11 mouse cellular contexts compared by ENCODE assay signal in the genomic region with DNA sequence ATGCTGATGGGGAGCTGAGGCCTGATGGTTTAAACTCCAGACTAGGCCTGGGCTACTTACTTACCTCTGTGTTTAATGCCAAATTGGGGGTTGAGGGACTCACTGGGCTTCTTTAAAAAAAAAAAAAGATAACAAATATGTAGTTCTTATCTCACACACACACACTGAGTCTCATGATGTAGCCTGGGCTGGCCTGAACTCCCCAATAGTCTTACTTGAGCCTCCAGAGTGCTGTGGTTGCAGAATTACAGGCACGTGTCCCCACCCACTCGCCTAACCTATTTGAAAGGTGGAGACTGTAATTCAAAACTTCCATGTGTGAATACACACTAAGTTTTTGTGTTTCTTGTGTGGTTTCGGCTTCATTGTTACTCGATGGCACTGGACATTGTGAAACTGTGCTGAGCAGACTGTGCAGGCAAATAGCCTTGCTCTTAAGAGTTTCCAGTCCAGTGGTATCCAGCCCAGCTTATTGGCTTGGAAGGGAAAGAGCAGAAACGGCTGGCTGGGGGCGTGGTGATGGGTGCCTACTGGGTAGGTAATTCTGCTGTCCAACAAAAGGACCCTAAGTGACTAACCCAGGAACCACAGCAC. TPM values are rescaled to one million over a fixed set of nuclear protein-coding genes. Genes with fewer than 3 reads are reported as not detected.
DNase-seq lines count a peak whose midpoint lies in the region; ATAC-seq and TF ChIP-seq lines count a peak whose summit lies in the region.
"Had no signal": no experiment of that assay in that cellular context is flagged by ENCODE, and none has a peak within 500 bp of the region (broad histone marks: within the 10 kb centered on the region; RNA-seq: fewer than 3 reads in every experiment).

No protein-coding gene starts in this region.

- H3K27me3 ChIP-seq in forebrain, embryonic 10.5 days (ENCODE audit: poor library complexity, severe bottlenecking) = no peaks in the 10 kb centered on the region
- no peaks in the 10 kb centered on the region for H3K27me3 ChIP-seq in forebrain, postnatal 0 days (ENCODE audit: insufficient read depth, low read length)
- H3K27me3 ChIP-seq in midbrain, embryonic 12.5 days = no peaks in the 10 kb centered on the region
- H3K27me3 ChIP-seq in midbrain, postnatal 0 days (ENCODE audit: insufficient read depth, low read length) = no peaks in the 10 kb centered on the region
- no peaks in the 10 kb centered on the region for H3K27me3 ChIP-seq in liver, embryonic 14.5 days (ENCODE audit: control insufficient read depth, insufficient read depth, low read length)

- intact Hi-C loops in left cerebral cortex, postnatal 36 days (cut with DNase I) = no loop called here
- intact Hi-C loops in gastrocnemius, adult 2 months (cut with DNase I) = no loop called here

- no peak overlapping the region for H3K4me2 ChIP-seq in forebrain, postnatal 0 days (ENCODE audit: low read depth)
- 0 out of 2 replicates have a peak overlapping the region, but pooled peaks have one; percentile 3 for H3K4me2 ChIP-seq in midbrain, embryonic 12.5 days (replicated peaks)
- no peak overlapping the region for H3K4me2 ChIP-seq in midbrain, postnatal 0 days (ENCODE audit: low read depth, low read length, poor library complexity, severe bottlenecking)
- H3K4me2 ChIP-seq in liver, embryonic 14.5 days (ENCODE audit: low read depth) = peak overlapping the region; percentile 8

- no peak overlapping the region for H3K9ac ChIP-seq in forebrain, postnatal 0 days
- no peak overlapping the region for H3K9ac ChIP-seq in midbrain, embryonic 12.5 days (replicated peaks)
- no peak overlapping the region for H3K9ac ChIP-seq in midbrain, postnatal 0 days (replicated peaks; ENCODE audit: low read length, poor library complexity, severe bottlenecking)
- no peak overlapping the region for H3K9ac ChIP-seq in liver, embryonic 14.5 days (replicated peaks)

- no peak overlapping the region for H3K4me3 ChIP-seq in forebrain, embryonic 10.5 days
- H3K4me3 ChIP-seq in forebrain, postnatal 0 days (ENCODE audit: low read depth, low read length) = no peak overlapping the region
- no peak overlapping the region for H3K4me3 ChIP-seq in midbrain, embryonic 12.5 days
- no peak overlapping the region for H3K4me3 ChIP-seq in midbrain, postnatal 0 days (ENCODE audit: low read depth, low read length)
- no peak overlapping the region for H3K4me3 ChIP-seq in liver, embryonic 14.5 days (ENCODE audit: insufficient read depth in 1 of 2, low read depth in 2 of 2, low read length in 2 of 2)
- no peak overlapping the region for H3K4me3 ChIP-seq in gastrocnemius, adult 2 months

- H3K36me3 ChIP-seq in forebrain, embryonic 10.5 days (replicated peaks) = peaks cover 59% of the 10 kb centered on the region
- no peaks in the 10 kb centered on the region for H3K36me3 ChIP-seq in forebrain, postnatal 0 days (ENCODE audit: insufficient read depth)
- H3K36me3 ChIP-seq in midbrain, embryonic 12.5 days = peaks cover 6% of the 10 kb centered on the region; the same call in 1 of the 2 replicates
- no peaks in the 10 kb centered on the region for H3K36me3 ChIP-seq in midbrain, postnatal 0 days (ENCODE audit: insufficient read depth, low read length)
- H3K36me3 ChIP-seq in liver, embryonic 14.5 days (replicated peaks; ENCODE audit: control insufficient read depth, insufficient read depth, low read depth) = no peaks in the 10 kb centered on the region

- TF ChIP-seq CTCF in forebrain, postnatal 0 days (IDR thresholded peaks at IDR 0.05; ENCODE audit: low read depth) = no peak
- no peak for TF ChIP-seq CTCF in midbrain, postnatal 0 days (IDR thresholded peaks at IDR 0.05)
- TF ChIP-seq CTCF in liver, embryonic 14.5 days (IDR thresholded peaks at IDR 0.05; ENCODE audit: low read depth) = no peak
- no peak for TF ChIP-seq CTCF in gastrocnemius, adult 2 months (IDR thresholded peaks at IDR 0.05)

- H3K4me1 ChIP-seq in forebrain, embryonic 10.5 days = peaks cover 84% of the 10 kb centered on the region
- 0 out of 2 replicates have a peak, but pooled peaks cover 6% of the 10 kb centered on the region for H3K4me1 ChIP-seq in forebrain, postnatal 0 days (ENCODE audit: insufficient read depth)
- H3K4me1 ChIP-seq in midbrain, embryonic 12.5 days = peaks cover 61% of the 10 kb centered on the region
- H3K4me1 ChIP-seq in midbrain, postnatal 0 days (ENCODE audit: insufficient read depth, low read length) = no peaks in the 10 kb centered on the region
- peaks cover 17 to 43% of the 10 kb centered on the region in 2 experiments for H3K4me1 ChIP-seq in liver, embryonic 14.5 days (replicated peaks; ENCODE audit: control insufficient read depth in 2 of 2, insufficient read depth in 2 of 2, low read length in 1 of 2)

- no peaks in the 10 kb centered on the region for H3K9me3 ChIP-seq in forebrain, embryonic 10.5 days
- H3K9me3 ChIP-seq in forebrain, postnatal 0 days (ENCODE audit: low read length) = no peaks in the 10 kb centered on the region
- no peaks in the 10 kb centered on the region for H3K9me3 ChIP-seq in midbrain, embryonic 12.5 days
- no peaks in the 10 kb centered on the region for H3K9me3 ChIP-seq in midbrain, postnatal 0 days (ENCODE audit: low read length)
- H3K9me3 ChIP-seq in liver, embryonic 14.5 days (ENCODE audit: control insufficient read depth, low read length) = no peaks in the 10 kb centered on the region

- ATAC-seq in forebrain, postnatal 0 days = no peak
- ATAC-seq in midbrain, embryonic 12.5 days (ENCODE audit: low FRiP score, low read depth) = no peak
- no peak for ATAC-seq in midbrain, postnatal 0 days (ENCODE audit: low FRiP score)
- ATAC-seq in liver, embryonic 14.5 days (ENCODE audit: insufficient read depth) = peak; percentile 76

- 79% methylated on average over 6 of the region's 6 CpGs for WGBS in forebrain, embryonic 10.5 days
- WGBS in forebrain, postnatal 0 days = 47% methylated on average over 6 of the region's 6 CpGs
- 79% methylated on average over 6 of the region's 6 CpGs for WGBS in midbrain, embryonic 12.5 days
- 72% methylated on average over 6 of the region's 6 CpGs for WGBS in midbrain, postnatal 0 days
- WGBS in liver, embryonic 14.5 days (ENCODE audit: insufficient replicate concordance) = 32% methylated on average over 6 of the region's 6 CpGs

- H3K27ac ChIP-seq in forebrain, embryonic 10.5 days = peak overlapping the region; percentile 70
- H3K27ac ChIP-seq in forebrain, postnatal 0 days (ENCODE audit: low read depth, low read length) = no peak overlapping the region
- H3K27ac ChIP-seq in midbrain, embryonic 12.5 days (replicated peaks) = peak overlapping the region; percentile 56; the same call in 1 of the 2 replicates
- no peak overlapping the region for H3K27ac ChIP-seq in midbrain, postnatal 0 days (ENCODE audit: low read depth, low read length)
- peak overlapping the region; percentile 21; the same call in 1 of the 2 replicates for H3K27ac ChIP-seq in liver, embryonic 14.5 days
- no peak overlapping the region for H3K27ac ChIP-seq in gastrocnemius, adult 2 months

- no peak for DNase-seq in forebrain, embryonic 10.5 days (ENCODE audit: extremely low spot score, low spot score)
- no peak for DNase-seq in forebrain, postnatal 0 days
- DNase-seq in midbrain, postnatal 0 days (ENCODE audit: low spot score) = no peak
- DNase-seq in liver, embryonic 14.5 days (ENCODE audit: low read depth in 3 of 3, low spot score in 3 of 3) = peak in 2 of 3 experiments; percentile 44 to 48
- DNase-seq in left cerebral cortex, postnatal 36 days (ENCODE audit: low spot score in 2 of 2) = no peak
- no peak for DNase-seq in gastrocnemius, postnatal 10 days
- no peak for DNase-seq in gastrocnemius, adult 2 months
- DNase-seq: cerebellum, adult 2 months had no signal

- TF ChIP-seq EP300 in liver, embryonic 14.5 days (IDR thresholded peaks at IDR 0.05; ENCODE audit: low read depth) = peak; percentile 39

RNA-seq across cellular contexts. Expression of a gene that starts 17.8 kb away (rescaled TPM):
- polyA plus RNA-seq in forebrain, embryonic 10.5 days (2016; fragmentation: Nextera tagmentation; extraction: Ambion mirVana) = 198 and 200 TPM in 2 replicates
- 3.0 and 3.3 TPM in 2 replicates for total RNA-seq in forebrain, postnatal 0 days (2014; rRNA removed)
- polyA plus RNA-seq in forebrain, postnatal 0 days (2015; fragmentation: Nextera tagmentation; extraction: Ambion mirVana) = 1.8 and 2.5 TPM in 2 replicates
- 98.1 and 104 TPM in 2 replicates for polyA plus RNA-seq in midbrain, embryonic 12.5 days (2016; fragmentation: Nextera tagmentation; extraction: Ambion mirVana)
- 2.2 and 3.2 TPM in 2 replicates for total RNA-seq in midbrain, postnatal 0 days (2014; rRNA removed)
- polyA plus RNA-seq in midbrain, postnatal 0 days (2015; fragmentation: Nextera tagmentation; extraction: Ambion mirVana) = 1.2 and 1.3 TPM in 2 replicates
- polyA plus RNA-seq in liver, embryonic 14.5 days (2012; rRNA removed) = 3.0 and 4.1 TPM in 2 replicates
- polyA plus RNA-seq in liver, embryonic 14.5 days (2014; fragmentation: Nextera tagmentation; extraction: Ambion mirVana) = 7.1 and 7.6 TPM in 2 replicates
- total RNA-seq in left cerebral cortex, postnatal 36 days (2021) = under 1 TPM in 1 of 2 experiments, not detected in 1; 0.27 TPM
- total RNA-seq in gastrocnemius, postnatal 10 days (2021) = 1 to 10 TPM in 1 of 2 experiments, under 1 TPM in 1; 0.23 to 1.4 TPM
- not detected for total RNA-seq in gastrocnemius, adult 2 months (2021)
- total RNA-seq: liver, adult 2 months had no signal
- polyA plus RNA-seq: cerebellum, adult 2 months; liver, adult 2 months had no signal

RNA-seq across cellular contexts. Expression of a gene that starts 36.4 kb away (rescaled TPM):
- 0.25 TPM in 1 of 2 replicates, not detected in the other for polyA plus RNA-seq in forebrain, embryonic 10.5 days (2016; fragmentation: Nextera tagmentation; extraction: Ambion mirVana)
- not detected in 2 replicates for total RNA-seq in forebrain, postnatal 0 days (2014; rRNA removed)
- not detected in 2 replicates for polyA plus RNA-seq in forebrain, postnatal 0 days (2015; fragmentation: Nextera tagmentation; extraction: Ambion mirVana)
- polyA plus RNA-seq in midbrain, embryonic 12.5 days (2016; fragmentation: Nextera tagmentation; extraction: Ambion mirVana) = not detected in 2 replicates
- not detected in 2 replicates for total RNA-seq in midbrain, postnatal 0 days (2014; rRNA removed)
- not detected in 2 replicates for polyA plus RNA-seq in midbrain, postnatal 0 days (2015; fragmentation: Nextera tagmentation; extraction: Ambion mirVana)
- polyA plus RNA-seq in liver, embryonic 14.5 days (2012; rRNA removed) = 0.09 TPM in 1 of 2 replicates, not detected in the other
- polyA plus RNA-seq in liver, embryonic 14.5 days (2014; fragmentation: Nextera tagmentation; extraction: Ambion mirVana) = not detected in 2 replicates
- not detected for total RNA-seq in left cerebral cortex, postnatal 36 days (2021)
- not detected for total RNA-seq in gastrocnemius, postnatal 10 days (2021)
- not detected for total RNA-seq in gastrocnemius, adult 2 months (2021)
- total RNA-seq: granulocyte monocyte progenitor cell, adult 5-6 weeks; liver, adult 2 months had no signal
- polyA plus RNA-seq: cerebellum, adult 2 months; liver, adult 2 months had no signal

RNA-seq across cellular contexts. Expression of a gene that starts 46.7 kb away (rescaled TPM):
- 107 and 109 TPM in 2 replicates for polyA plus RNA-seq in forebrain, embryonic 10.5 days (2016; fragmentation: Nextera tagmentation; extraction: Ambion mirVana)
- total RNA-seq in forebrain, postnatal 0 days (2014; rRNA removed) = 36.5 and 36.7 TPM in 2 replicates
- polyA plus RNA-seq in forebrain, postnatal 0 days (2015; fragmentation: Nextera tagmentation; extraction: Ambion mirVana) = 112 and 120 TPM in 2 replicates
- polyA plus RNA-seq in midbrain, embryonic 12.5 days (2016; fragmentation: Nextera tagmentation; extraction: Ambion mirVana) = 111 and 126 TPM in 2 replicates
- total RNA-seq in midbrain, postnatal 0 days (2014; rRNA removed) = 23.2 and 38.6 TPM in 2 replicates
- polyA plus RNA-seq in midbrain, postnatal 0 days (2015; fragmentation: Nextera tagmentation; extraction: Ambion mirVana) = 114 TPM in 2 replicates
- polyA plus RNA-seq in liver, embryonic 14.5 days (2012; rRNA removed) = 18.5 and 28.2 TPM in 2 replicates
- polyA plus RNA-seq in liver, embryonic 14.5 days (2014; fragmentation: Nextera tagmentation; extraction: Ambion mirVana) = 28.9 and 30.0 TPM in 2 replicates
- 100 to 1,000 TPM in 1 of 2 experiments, 10 to 100 TPM in 1; 99.2 to 113 TPM for total RNA-seq in left cerebral cortex, postnatal 36 days (2021)
- total RNA-seq in gastrocnemius, postnatal 10 days (2021) = 10 to 100 TPM; 31.6 to 34.5 TPM
- 10 to 100 TPM; 31.6 to 34.6 TPM for total RNA-seq in gastrocnemius, adult 2 months (2021)

Comparison
In these comparisons a context has a peak if more than half of its experiments do, and no peak if none do; other contexts are left out.
1. H3K27ac ChIP-seq: peak in forebrain, embryonic 10.5 days (single experiment), midbrain, embryonic 12.5 days (single experiment) and liver, embryonic 14.5 days (single experiment); none in forebrain, postnatal 0 days (single experiment), midbrain, postnatal 0 days (single experiment) and gastrocnemius, adult 2 months (single experiment).
2. H3K4me2 ChIP-seq: peak in midbrain, embryonic 12.5 days (single experiment) and liver, embryonic 14.5 days (single experiment); none in forebrain, postnatal 0 days (single experiment) and midbrain, postnatal 0 days (single experiment).
3. DNase-seq: peak in liver, embryonic 14.5 days (2 of 3); none in forebrain, embryonic 10.5 days (single experiment), forebrain, postnatal 0 days (single experiment), midbrain, postnatal 0 days (single experiment), left cerebral cortex, postnatal 36 days (0 of 2), gastrocnemius, postnatal 10 days (single experiment) and gastrocnemius, adult 2 months (single experiment).